Mouse (Mus musculus): ENCODE measurements around the gene Cybc1.

Gene Cybc1

GRCm38 (mm10) chr11:121229018-121229439 is at the start of gene Cybc1:
TSS of gene Cybc1 (minus strand) at chr11:121229322.
- DNase-seq = peak; percentile 55

DNA sequence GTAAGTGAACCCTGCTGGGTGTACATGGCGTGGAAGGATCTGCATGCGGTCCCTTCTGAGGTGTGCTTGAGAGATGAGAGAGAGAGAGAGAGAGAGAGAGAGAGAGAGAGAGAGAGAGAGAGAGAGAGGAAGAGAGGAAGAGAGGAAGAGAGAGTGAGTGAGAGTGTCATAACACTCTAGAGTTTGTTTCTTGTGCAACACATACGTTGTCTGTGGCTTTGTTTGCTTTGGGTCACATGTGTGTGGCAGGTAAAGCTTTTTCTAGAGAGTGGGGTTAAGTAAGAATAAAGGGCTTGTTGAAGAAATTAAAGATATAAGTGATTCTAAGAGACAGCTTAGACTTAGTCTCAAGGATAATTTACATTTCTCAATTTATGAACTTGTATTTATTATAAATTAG is 48.9 kb upstream of the Cybc1 start:
- DNase-seq = no peak

DNA sequence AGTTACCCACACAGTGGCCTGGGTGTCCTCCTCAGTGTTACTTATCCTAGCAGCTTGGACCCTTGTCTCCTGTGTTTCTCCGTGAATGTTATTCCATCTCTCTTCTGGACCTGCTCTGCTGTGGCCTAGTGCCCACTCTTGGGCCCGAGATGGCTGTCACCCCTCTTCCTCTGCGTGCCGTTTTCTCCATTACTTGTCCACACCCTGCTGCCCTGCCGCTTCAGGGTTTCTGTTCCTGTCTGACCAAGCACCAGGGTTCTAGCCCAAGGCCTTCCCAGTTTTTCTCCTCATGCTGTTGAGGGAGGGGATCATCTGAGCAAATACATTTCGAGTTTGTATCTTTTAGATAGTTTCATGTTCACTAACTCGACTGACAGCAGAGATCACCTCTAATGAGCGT is 48.4 kb upstream of the Cybc1 start:
- DNase-seq = no peak

GRCm38 (mm10) chr11:121261074-121261473 is 32.0 kb upstream of the Cybc1 start:
- DNase-seq = no peak

- DNase-seq = peak; percentile 26
These were observed 31.2 kb upstream of the Cybc1 start for GRCm38 (mm10) chr11:121260211-121260906.

- peak; percentile 96 for DNase-seq
These were observed 30.3 kb upstream of the Cybc1 start, which contains the start of gene Foxk2 for GRCm38 (mm10) chr11:121259160-121260100. TSS of gene Foxk2 (plus strand) at chr11:121259990.

- no peak for DNase-seq
These were observed 21.1 kb upstream of the Cybc1 start for GRCm38 (mm10) chr11:121250196-121250595.

- no peak for DNase-seq
These were observed 10.5 kb upstream of the Cybc1 start for GRCm38 (mm10) chr11:121239669-121240068.

DNA sequence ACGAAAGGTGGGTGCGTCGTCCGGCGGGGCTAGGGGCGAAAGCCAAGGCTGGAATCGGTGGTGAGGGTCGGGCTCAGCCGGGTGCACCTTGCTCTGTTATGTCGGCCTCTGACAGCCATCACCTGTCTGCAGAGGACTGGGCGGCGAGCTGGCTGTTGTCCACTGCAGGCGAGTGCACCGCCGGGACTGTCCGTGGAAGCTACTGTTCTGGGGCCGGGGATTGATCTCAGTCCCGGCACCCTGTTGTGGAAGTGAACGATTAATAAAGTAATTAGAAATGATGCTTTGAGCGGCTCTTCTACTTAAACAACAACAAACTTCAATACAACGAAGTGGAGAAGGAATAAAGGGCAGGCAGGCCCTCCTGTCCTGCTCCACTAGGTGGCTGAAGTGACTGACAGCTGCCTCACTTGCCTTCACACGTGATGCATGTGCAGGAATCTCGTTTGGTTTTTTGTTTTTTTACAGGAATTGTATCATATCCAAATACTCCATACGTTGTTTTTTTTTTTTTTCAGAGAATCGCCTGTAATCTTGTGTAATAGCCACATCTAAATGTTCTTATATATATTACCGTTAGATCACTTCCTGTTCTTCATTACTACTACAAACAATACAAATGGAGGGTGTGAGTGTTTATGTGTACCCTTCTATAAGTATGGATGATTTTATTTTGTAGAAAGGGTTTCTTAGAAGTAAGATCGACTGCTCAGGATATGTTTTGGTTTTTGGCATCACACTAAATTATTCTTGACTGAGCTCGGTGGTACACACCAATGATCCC is 8.4 kb upstream of the Cybc1 start:
- DNase-seq = peak; percentile 32

DNA sequence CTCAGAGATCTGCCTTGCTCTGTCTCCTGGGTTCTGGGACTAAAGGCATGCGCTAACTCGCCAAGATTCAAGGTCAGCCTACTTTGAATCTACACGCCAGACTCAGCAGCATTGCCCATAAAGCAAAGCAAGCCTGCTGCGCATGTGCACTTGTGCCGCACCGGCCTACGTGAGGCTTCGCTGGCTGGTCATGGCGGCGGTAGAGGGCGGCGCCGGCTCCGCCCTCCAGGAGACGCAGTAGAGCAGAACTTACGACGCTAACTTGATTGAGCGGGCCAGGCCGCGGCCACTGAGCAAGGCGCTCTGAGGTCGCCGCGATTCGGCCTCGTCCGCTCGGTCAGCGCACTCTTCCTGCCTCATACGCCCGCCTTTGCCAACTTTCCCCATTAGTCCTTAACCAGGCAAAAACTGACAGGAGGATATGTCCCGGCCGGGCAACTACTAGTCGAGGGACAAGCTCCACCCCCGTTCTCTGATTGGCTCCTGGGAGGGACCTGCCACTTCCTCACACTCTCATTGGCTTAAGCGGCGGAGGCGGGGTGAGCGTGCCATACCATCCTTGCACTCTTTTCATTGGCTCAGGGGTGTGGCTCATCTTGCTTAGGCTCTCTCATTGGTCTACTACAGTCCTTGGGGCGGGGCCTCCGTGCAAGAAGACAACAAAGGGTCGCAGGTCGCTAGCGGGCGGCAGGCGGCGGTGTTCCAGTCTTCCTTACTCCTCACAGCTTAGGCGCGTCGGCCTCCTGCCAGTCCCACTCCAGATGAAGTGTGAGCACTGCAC is 7.6 kb upstream of the Cybc1 start, which contains the start of gene Narf:
Gene Narf, plus strand, starts transcription at position 690 of the 781 bp plus-strand sequence.
- peak; percentile 93 for DNase-seq

- DNase-seq = peak; percentile 44
These were observed 6.5 kb upstream of the Cybc1 start for GRCm38 (mm10) chr11:121235475-121236238.

GRCm38 (mm10) chr11:121232706-121233105 is 3.6 kb upstream of the Cybc1 start:
- DNase-seq = no peak

DNA sequence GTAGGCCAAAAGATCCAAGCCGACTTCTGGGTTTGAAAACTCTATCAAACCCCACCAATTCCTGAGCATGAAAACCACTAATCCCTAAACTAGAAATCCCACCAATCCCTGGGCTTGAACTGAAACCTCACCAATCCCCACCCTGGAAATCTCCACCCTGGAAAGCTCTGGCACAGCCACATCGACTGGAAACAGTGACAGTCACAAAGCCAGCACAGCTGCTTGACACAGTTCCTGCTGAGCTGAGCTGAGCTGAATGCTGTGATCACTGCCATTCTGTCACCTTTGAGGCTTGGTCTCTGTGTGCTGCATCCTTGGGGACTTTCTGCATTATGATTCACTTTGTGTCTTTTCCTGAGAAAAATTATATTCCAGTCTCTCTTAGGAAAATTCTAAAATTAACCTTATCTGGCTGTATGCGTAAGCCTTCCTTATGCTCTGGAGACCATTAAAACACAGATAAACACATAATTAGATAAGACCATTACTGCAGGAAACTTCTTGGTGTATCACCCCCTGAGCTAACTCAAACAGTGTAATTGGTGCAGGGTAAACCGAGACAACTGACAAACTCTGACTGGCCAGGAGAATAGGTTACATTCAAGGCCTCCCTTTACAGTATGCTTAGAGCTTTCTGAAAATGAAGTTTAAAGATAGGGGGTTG is 2.6 kb upstream of the Cybc1 start:
- no peak for DNase-seq

- no peak for DNase-seq
These were observed 2.1 kb upstream of the Cybc1 start for GRCm38 (mm10) chr11:121231191-121231590.

GRCm38 (mm10) chr11:121228129-121229017 is 749 bp downstream of the Cybc1 start:
- no peak for DNase-seq

DNA sequence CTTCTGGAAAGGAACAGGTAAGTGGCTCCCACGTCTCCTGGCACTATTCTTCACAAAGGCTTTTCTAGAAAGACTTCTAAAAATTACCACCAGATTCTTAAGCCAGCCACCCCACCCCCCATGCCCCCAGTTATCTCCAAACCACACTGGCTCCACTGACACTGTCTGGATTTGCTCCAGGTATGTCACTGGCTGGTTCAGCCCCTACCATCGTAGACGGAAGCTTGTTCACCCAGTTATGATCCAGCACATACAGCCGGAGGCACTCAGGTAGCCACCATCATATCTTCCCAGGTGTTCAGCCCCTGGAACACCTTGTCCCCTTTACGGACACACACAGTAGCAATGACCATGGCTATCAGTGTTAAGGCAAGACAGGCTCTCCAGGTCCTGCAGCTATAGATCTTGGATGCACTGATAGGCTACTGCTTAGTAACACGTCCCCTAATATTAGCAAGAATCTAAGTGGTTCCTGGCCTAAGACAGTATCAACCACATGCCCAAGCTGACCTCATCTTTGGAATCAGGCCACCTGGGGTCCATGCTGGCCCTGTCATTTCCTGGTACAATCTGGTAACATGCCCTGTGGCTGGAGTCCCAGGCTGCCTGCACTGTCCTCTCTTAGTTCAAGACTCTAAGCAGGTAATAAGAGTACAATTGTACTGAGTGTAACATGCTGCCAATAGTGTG is 7.7 kb downstream of the Cybc1 start:
- no peak for DNase-seq

- DNase-seq = no peak
These were observed 8.4 kb downstream of the Cybc1 start for GRCm38 (mm10) chr11:121220771-121221170.

DNA sequence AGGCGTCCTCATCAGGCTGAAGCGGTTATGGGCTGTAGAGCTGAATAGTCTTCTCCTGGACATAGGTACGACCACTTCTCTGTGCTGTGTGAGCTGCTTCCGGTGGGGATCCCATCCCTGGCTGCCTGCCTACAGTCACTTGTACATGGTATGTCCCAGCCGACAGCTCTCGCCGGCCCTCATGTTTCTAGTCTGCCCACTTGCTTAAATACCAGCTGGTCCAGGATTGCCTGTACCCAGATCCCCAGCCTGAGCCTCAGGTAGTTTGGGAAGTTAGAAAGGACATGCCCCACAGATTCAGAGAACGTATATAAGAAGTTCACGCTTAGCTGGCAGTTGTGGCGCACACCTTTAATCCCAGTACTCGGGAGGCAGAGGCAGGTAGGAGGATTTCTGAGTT is 9.3 kb downstream of the Cybc1 start:
- DNase-seq = no peak

GRCm38 (mm10) chr11:121216831-121217230 is 12.3 kb downstream of the Cybc1 start:
- no peak for DNase-seq
